Mouse (Mus musculus) frontal cortex, postnatal 10 days (tissue): ENCODE measurements around the gene H2-D1.
"Not testable (repeated sequence)": the region's sequence is repeated elsewhere in the genome, so short reads cannot be mapped to it uniquely, and the experiment has no call there.

Experiments
- DNase-seq, 2 experiments: peaks; one replicate each; pipeline ENCODE4 v3.0.0; 2022; ENCODE audit warnings: low spot score in 2 of 2, mixed read lengths in 1 of 2

H2-D1 gene

GRCm38 (mm10) chr17:35303271-35303670 is 40.7 kb downstream of the H2-D1 start:
- no peak for DNase-seq

- no peak for DNase-seq
Observed at GRCm38 (mm10) chr17:35303756-35304350, 41.3 kb downstream of the H2-D1 start.

GRCm38 (mm10) chr17:35304478-35304877 is 41.9 kb downstream of the H2-D1 start:
- no peak for DNase-seq

GRCm38 (mm10) chr17:35304921-35305320 is 42.4 kb downstream of the H2-D1 start:
- not testable (repeated sequence) for DNase-seq
